Mouse (Mus musculus) MEL-GATA-1-ER (cell line): Measurements from ENCODE around the gene Gm5862.
"Not testable (repeated sequence)": the region's sequence is repeated elsewhere in the genome, so short reads cannot be mapped to it uniquely, and the experiment has no call there.

Experiments used
- DNase-seq: peaks from one replicate; pipeline ENCODE4 v3.0.0-alpha.2; 2012; ENCODE audit warnings: low read depth; ENCODE audit errors: extremely low read depth

The Gm5862 gene

DNA sequence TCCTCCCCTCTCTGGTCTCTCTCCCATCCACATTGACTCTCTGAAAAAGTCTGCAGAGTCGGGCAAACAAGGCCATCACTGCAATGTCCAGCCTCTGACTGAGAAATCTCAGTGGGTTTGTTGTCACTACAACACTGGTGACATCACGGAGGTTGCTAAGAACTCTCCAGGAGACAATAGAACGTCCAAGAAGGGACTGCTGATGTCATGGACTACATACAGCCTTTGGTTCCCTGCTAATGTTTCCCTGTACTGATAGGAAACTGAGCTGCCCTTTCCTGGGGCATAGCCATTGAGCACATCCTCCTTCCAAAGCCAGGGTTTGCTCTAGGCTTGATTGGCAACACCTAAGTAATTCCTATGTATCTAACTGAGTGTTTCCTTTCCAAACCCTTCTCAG lies at the start of gene Gm5862:
Gene Gm5862 (minus strand): TSS at position 101 of the 400 bp plus-strand sequence.
- not testable (repeated sequence) for DNase-seq

DNA sequence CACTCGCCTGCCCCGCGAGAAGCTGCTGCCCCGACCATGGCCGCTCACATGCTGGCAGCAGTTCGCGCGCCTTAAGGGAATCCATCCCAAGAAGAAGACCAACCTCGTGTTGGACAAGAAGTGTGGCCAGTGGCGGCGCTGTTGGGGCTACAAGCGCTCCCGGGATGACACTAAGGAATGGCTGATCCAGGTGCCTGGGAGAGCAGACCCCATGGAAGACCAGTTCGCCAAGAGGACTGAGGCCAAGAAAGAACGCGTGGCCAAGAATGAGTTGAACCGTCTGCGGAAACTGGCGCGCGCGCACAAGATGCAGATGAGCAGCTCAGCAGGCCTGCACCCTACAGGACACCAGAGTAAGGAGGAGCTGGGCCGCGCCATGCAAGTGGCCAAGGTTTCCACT lies 48.0 kb upstream of the Gm5862 start:
- no peak for DNase-seq

DNA sequence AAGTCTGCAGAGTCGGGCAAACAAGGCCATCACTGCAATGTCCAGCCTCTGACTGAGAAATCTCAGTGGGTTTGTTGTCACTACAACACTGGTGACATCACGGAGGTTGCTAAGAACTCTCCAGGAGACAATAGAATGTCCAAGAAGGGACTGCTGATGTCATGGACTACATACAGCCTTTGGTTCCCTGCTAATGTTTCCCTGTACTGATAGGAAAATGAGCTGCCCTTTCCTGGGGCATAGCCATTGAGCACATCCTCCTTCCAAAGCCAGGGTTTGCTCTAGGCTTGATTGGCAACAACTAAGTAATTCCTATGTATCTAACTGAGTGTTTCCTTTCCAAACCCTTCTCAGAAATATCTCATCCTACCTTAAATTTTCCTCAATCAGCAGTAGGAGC lies 35.8 kb upstream of the Gm5862 start, which contains the start of gene Gm7347:
Gene Gm7347 (minus strand): TSS at position 101 of the 400 bp plus-strand sequence.
- DNase-seq = not testable (repeated sequence)

DNA sequence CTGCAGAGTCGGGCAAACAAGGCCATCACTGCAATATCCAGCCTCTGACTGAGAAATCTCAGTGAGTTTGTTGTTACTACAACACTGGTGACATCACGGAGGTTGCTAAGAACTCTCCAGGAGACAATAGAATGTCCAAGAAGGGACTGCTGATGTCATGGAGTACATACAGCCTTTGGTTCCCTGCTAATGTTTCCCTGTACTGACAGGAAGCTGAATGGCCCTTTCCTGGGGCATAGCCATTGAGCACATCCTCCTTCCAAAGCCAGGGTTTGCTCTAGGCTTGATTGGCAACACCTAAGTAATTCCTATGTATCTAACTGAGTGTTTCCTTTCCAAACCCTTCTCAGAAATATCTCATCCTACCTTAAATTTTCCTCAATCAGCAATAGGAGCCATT lies 16.7 kb upstream of the Gm5862 start, which contains the start of gene Speer4a:
Gene Speer4a (minus strand): TSS at position 101 of the 400 bp plus-strand sequence.
- DNase-seq = not testable (repeated sequence)

DNA sequence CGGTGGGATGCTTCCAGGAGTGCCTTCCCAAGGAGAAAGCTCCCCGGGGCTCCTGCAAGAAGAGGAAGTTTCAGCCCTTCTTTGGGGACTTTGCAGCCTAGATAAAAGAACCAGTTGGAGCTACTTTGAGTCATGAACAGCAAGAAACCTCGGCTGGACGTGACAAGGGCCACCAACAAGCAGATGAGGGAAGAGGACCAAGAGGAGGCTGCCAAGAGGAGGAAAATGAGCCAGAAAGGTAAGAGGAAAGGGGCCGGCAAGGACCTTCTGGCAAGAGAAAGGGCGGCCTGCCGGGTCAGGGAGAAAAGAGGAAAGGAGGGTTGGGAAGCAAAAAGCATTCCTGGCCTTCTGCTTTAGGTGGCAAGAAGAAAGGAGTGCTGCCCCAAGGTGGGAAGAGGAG lies 15.0 kb downstream of the Gm5862 start:
- not testable (repeated sequence) for DNase-seq

DNA sequence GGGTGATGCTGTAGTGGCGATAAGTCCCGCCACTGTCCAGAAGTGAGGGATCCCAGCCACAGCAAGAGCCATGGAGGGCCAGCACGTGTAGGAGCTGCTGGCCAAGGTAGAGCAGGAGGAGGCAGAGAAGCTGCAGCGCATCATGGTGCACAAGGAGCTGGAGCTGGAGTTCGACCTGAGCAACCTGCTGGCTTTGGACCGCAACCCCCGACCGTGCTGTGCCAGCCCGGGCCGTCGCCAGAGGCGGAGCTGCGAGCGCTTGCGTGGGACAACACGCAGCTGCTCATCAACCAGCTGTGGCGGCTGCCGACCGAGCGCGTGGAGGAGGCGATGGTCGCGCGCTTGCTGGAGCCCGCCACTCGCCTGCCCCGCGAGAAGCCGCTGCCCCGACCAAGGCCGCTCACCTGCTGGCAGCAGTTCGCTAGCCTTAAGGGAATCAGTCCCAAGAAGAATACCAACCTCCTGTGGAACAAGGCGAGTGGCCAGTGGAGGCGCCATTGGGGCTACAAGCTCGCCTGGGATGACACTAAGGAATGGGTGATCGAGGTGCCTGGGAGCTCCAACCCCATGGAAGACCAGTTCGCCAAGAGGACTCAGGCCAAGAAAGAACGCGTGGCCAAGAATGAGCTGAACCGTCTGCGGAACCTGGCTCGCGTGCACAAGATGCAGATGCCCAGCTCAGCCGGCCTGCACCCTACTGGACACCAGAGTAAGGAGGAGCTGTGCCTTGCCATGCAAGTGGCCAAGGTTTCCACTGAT lies 15.6 kb downstream of the Gm5862 start:
- DNase-seq = not testable (repeated sequence)

DNA sequence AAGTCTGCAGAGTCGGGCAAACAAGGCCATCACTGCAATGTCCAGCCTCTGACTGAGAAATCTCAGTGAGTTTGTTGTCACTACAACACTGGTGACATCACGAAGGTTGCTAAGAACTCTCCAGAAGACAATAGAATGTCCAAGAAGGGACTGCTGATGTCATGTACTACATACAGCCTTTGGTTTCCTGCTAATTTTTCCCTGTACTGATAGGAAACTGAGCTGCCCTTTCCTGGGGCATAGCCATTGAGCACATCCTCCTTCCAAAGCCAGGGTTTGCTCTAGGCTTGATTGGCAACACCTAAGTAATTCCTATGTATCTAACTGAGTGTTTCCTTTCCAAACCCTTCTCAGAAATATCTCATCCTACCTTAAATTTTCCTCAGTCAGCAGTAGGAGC lies 18.0 kb downstream of the Gm5862 start, which contains the start of gene Gm1979:
Gene Gm1979 (minus strand): TSS at position 101 of the 400 bp plus-strand sequence.
- not testable (repeated sequence) for DNase-seq

DNA sequence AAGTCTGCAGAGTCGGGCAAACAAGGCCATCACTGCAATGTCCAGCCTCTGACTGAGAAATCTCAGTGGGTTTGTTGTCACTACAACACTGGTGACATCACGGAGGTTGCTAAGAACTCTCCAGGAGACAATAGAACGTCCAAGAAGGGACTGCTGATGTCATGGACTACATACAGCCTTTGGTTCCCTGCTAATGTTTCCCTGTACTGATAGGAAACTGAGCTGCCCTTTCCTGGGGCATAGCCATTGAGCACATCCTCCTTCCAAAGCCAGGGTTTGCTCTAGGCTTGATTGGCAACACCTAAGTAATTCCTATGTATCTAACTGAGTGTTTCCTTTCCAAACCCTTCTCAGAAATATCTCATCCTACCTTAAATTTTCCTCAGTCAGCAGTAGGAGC lies 34.2 kb downstream of the Gm5862 start, which contains the start of gene Gm21698:
Gene Gm21698 (minus strand): TSS at position 101 of the 400 bp plus-strand sequence.
- DNase-seq = not testable (repeated sequence)

DNA sequence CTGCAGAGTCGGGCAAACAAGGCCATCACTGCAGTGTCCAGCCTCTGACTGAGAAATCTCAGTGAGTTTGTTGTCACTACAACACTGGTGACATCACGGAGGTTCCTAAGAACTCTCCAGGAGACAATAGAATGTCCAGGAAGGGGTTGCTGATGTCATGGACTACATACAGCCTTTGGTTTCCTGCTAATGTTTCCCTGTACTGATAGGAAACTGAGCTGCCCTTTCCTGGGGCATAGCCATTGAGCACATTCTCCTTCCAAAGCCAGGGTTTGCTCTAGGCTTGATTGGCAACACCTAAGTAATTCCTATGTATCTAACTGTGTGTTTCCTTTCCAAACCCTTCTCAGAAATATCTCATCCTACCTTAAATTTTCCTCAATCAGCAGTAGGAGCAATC lies 50.2 kb downstream of the Gm5862 start, which contains the start of gene Gm21680:
Gene Gm21680 (minus strand): TSS at position 101 of the 400 bp plus-strand sequence.
- not testable (repeated sequence) for DNase-seq
